8 mouse cellular contexts compared by ENCODE assay signal in genomic region chr19:44106831-44107660, GRCm38 (mm10). TPM values are rescaled to one million over a fixed set of nuclear protein-coding genes. Genes with fewer than 3 reads are reported as not detected.
DNase-seq lines count a peak whose midpoint lies in the region; ATAC-seq lines count a peak whose summit lies in the region.

TSS of gene Chuk (minus strand) at chr19:44107480.

- DNase-seq in c-Kit-negative CD71-positive TER-119-positive erythroid progenitor cells, embryonic 14.5 days (ENCODE audit: low read depth, low spot score) = peak; percentile 91
- peak; percentile 80 for DNase-seq in fibroblast of lung, adult 2 months (ENCODE audit: low read depth)
- DNase-seq in kidney, postnatal 14 days = peak; percentile 98
- DNase-seq in liver, embryonic 13.5 days = peak; percentile 92
- peak; percentile 96 for DNase-seq in neural tube, embryonic 10.5 days (ENCODE audit: extremely low spot score, low spot score)

- H3K4me2 ChIP-seq in heart, embryonic 14.5 days (ENCODE audit: low read length) = peak within 1 kb of the TSS; percentile 81
- peak within 1 kb of the TSS; percentile 85 for H3K4me2 ChIP-seq in liver, embryonic 13.5 days
- H3K4me2 ChIP-seq in stomach, embryonic 16.5 days (ENCODE audit: low read depth, low read length) = peak within 1 kb of the TSS; percentile 92

- ATAC-seq in CD4-positive, CD25-positive, alpha-beta regulatory T cell, adult 4 months = peak; percentile 100
- peak; percentile 97 for ATAC-seq in heart, embryonic 14.5 days (ENCODE audit: insufficient number of reproducible peaks, insufficient read depth, low FRiP score, low read depth)
- ATAC-seq in liver, embryonic 13.5 days (ENCODE audit: low read depth) = peak; percentile 98
- peak; percentile 98 for ATAC-seq in stomach, embryonic 16.5 days (ENCODE audit: insufficient read depth, low FRiP score)

- peak within 1 kb of the TSS; percentile 71 to 98 for H3K4me3 ChIP-seq in heart, embryonic 14.5 days (ENCODE audit: control insufficient read depth in 1 of 2, insufficient read depth in 1 of 2, low read depth in 1 of 2, low read length in 2 of 2)
- peak within 1 kb of the TSS; percentile 86 for H3K4me3 ChIP-seq in liver, embryonic 13.5 days (replicated peaks)
- H3K4me3 ChIP-seq in stomach, embryonic 16.5 days (replicated peaks; ENCODE audit: low read length) = peak within 1 kb of the TSS; percentile 94

- H3K9ac ChIP-seq in heart, embryonic 14.5 days (ENCODE audit: low read length) = peak within 1 kb of the TSS; percentile 96
- H3K9ac ChIP-seq in liver, embryonic 13.5 days = peak within 1 kb of the TSS; percentile 94
- H3K9ac ChIP-seq in stomach, embryonic 16.5 days (ENCODE audit: low read length) = peak within 1 kb of the TSS; percentile 97

- peak within 1 kb of the TSS in 1 of 2 experiments; percentile 62; a peak in 1 of 4 replicates for H3K27ac ChIP-seq in heart, embryonic 14.5 days (replicated peaks in 1 of 2; ENCODE audit: control insufficient read depth in 1 of 2, insufficient read depth in 1 of 2, low read depth in 2 of 2, low read length in 2 of 2)
- peak within 1 kb of the TSS; percentile 76 for H3K27ac ChIP-seq in liver, embryonic 13.5 days
- peak within 1 kb of the TSS; percentile 42; the same call in 1 of the 2 replicates for H3K27ac ChIP-seq in stomach, embryonic 16.5 days (ENCODE audit: low read length)

- no peaks in the 10 kb centered on the region for H3K9me3 ChIP-seq in heart, embryonic 14.5 days (ENCODE audit: control insufficient read depth, low read length)
- no peaks in the 10 kb centered on the region for H3K9me3 ChIP-seq in liver, embryonic 13.5 days (replicated peaks)
- no peaks in the 10 kb centered on the region for H3K9me3 ChIP-seq in stomach, embryonic 16.5 days (replicated peaks; ENCODE audit: control insufficient read depth, low read length)

- peaks cover 25% of the 10 kb centered on the region for H3K36me3 ChIP-seq in heart, embryonic 14.5 days (ENCODE audit: control insufficient read depth, insufficient read depth, low read length)
- H3K36me3 ChIP-seq in liver, embryonic 13.5 days = peaks cover 37% of the 10 kb centered on the region
- H3K36me3 ChIP-seq in stomach, embryonic 16.5 days (ENCODE audit: control insufficient read depth, insufficient read depth, low read length) = peaks cover 2% of the 10 kb centered on the region

- no peaks in the 10 kb centered on the region for H3K27me3 ChIP-seq in heart, embryonic 14.5 days (ENCODE audit: control insufficient read depth, insufficient read depth, low read length)
- H3K27me3 ChIP-seq in liver, embryonic 13.5 days = no peaks in the 10 kb centered on the region
- no peaks in the 10 kb centered on the region for H3K27me3 ChIP-seq in stomach, embryonic 16.5 days (ENCODE audit: control insufficient read depth, insufficient read depth, low read length)

- under 1% methylated on average over 67 of the region's 67 CpGs for WGBS in heart, embryonic 14.5 days
- WGBS in liver, embryonic 13.5 days (ENCODE audit: insufficient replicate concordance) = under 1% methylated on average over 61 of the region's 67 CpGs
- WGBS in stomach, embryonic 16.5 days = under 1% methylated on average over 67 of the region's 67 CpGs

- peaks cover 5 to 11% of the 10 kb centered on the region in 2 experiments for H3K4me1 ChIP-seq in heart, embryonic 14.5 days (ENCODE audit: control insufficient read depth in 2 of 2, insufficient read depth in 2 of 2, low read length in 2 of 2)
- peaks cover 37% of the 10 kb centered on the region for H3K4me1 ChIP-seq in liver, embryonic 13.5 days (replicated peaks)
- H3K4me1 ChIP-seq in stomach, embryonic 16.5 days (ENCODE audit: control insufficient read depth, insufficient read depth, low read length) = peaks cover 12% of the 10 kb centered on the region

RNA-seq across cellular contexts. Expression of gene Chuk, which starts in this region (rescaled TPM):
- polyA plus RNA-seq in CD4-positive, CD25-positive, alpha-beta regulatory T cell, adult 4 months (2017; shearing (Covaris generic)) = 10 to 100 TPM; 43.5 to 46.8 TPM
- polyA plus RNA-seq in heart, embryonic 14.5 days (2014; fragmentation: Nextera tagmentation; extraction: Ambion mirVana) = 32.2 and 33.9 TPM in 2 replicates
- polyA plus RNA-seq in liver, embryonic 13.5 days (2015; fragmentation: Nextera tagmentation; extraction: Ambion mirVana) = 21.2 and 24.7 TPM in 2 replicates
- polyA plus RNA-seq in stomach, embryonic 16.5 days (2015; fragmentation: Nextera tagmentation; extraction: Ambion mirVana) = 38.9 and 44.0 TPM in 2 replicates
